Mouse (Mus musculus) bone marrow macrophage, adult 2 months (primary cell): ENCODE data around the gene Pitpnm3. TPM values are rescaled to one million over a fixed set of nuclear protein-coding genes. Genes with fewer than 3 reads are reported as not detected.

ENCODE experiments used
- H3K27ac ChIP-seq: 2 replicates; pipeline ENCODE4 v1.5.1; 2012; ENCODE audit warnings: low read depth, low read length; ENCODE audit not compliant: insufficient read depth
- H3K4me1 ChIP-seq: 2 replicates; pipeline ENCODE4 v1.6.1; 2012; ENCODE audit warnings: low read length; ENCODE audit not compliant: control insufficient read depth, insufficient read depth
- H3K4me3 ChIP-seq: 2 replicates; pipeline ENCODE4 v1.5.1; 2012; ENCODE audit warnings: mild to moderate bottlenecking, low read length, moderate library complexity; ENCODE audit not compliant: insufficient read depth
- CTCF ChIP-seq: IDR thresholded peaks from 2 replicates; pipeline ENCODE4 v1.5.1; 2012; ENCODE audit warnings: low read depth, mild to moderate bottlenecking, low read length, moderate library complexity
- POLR2A ChIP-seq: IDR thresholded peaks from 2 replicates; pipeline ENCODE4 v1.6.1; 2012; ENCODE audit warnings: mild to moderate bottlenecking, low read depth, low read length, borderline replicate concordance
- polyA plus RNA-seq: library from polyadenylated mRNA; stranded (reverse); fragments of >200 nt; gene quantifications from 2 replicates; pipeline ENCODE4 v1.2.4, GENCODE M21; 2012; ENCODE audit not compliant: missing spikeins, insufficient read depth, insufficient read length

Gene Pitpnm3
- polyA plus RNA-seq, 1 experiment: not detected

GRCm38 (mm10) chr11:72048730-72049129, 86.8 kb downstream of the Pitpnm3 start:
- peaks cover 7% of the 10 kb centered on the region; the same call in 1 of the 2 replicates for H3K4me1 ChIP-seq
- H3K27ac ChIP-seq: no peak overlapping the region
- no peak overlapping the region for H3K4me3 ChIP-seq
- TF ChIP-seq CTCF: no peak
- TF ChIP-seq POLR2A: no peak

GRCm38 (mm10) chr11:72044231-72044630, 91.3 kb downstream of the Pitpnm3 start:
- no peak for TF ChIP-seq CTCF
- TF ChIP-seq POLR2A: no peak
- Histone ChIP-seq H3K4me1 (peaks cover 25% of the 10 kb centered on the region), H3K27ac (no peak overlapping the region), H3K4me3 (no peak overlapping the region)

GRCm38 (mm10) chr11:72042631-72043030, 92.9 kb downstream of the Pitpnm3 start:
- Histone ChIP-seq H3K27ac (0 out of 2 replicates have a peak overlapping the region, but pooled peaks have one; percentile 12), H3K4me3 (peak overlapping the region; percentile 97), H3K4me1 (peaks cover 28% of the 10 kb centered on the region)
- TF ChIP-seq CTCF (no peak), POLR2A (no peak)

GRCm38 (mm10) chr11:72041768-72042607, 93.6 kb downstream of the Pitpnm3 start, which contains the start of gene Pimreg:
Gene Pimreg, plus strand, starts transcription at chr11:72042032.
- TF ChIP-seq CTCF: no peak
- TF ChIP-seq POLR2A: no peak
- Histone ChIP-seq H3K4me1 (peaks cover 32% of the 10 kb centered on the region), H3K27ac (peak within 1 kb of the TSS; percentile 80), H3K4me3 (peak within 1 kb of the TSS; percentile 97)

GRCm38 (mm10) chr11:72041290-72041767, 94.2 kb downstream of the Pitpnm3 start:
- H3K4me1 ChIP-seq: peaks cover 34% of the 10 kb centered on the region
- H3K27ac ChIP-seq: peak overlapping the region; percentile 80
- H3K4me3 ChIP-seq: peak overlapping the region; percentile 97
- TF ChIP-seq CTCF (no peak), POLR2A (no peak)

- Histone ChIP-seq H3K27ac (no peak overlapping the region), H3K4me3 (no peak overlapping the region), H3K4me1 (peaks cover 40% of the 10 kb centered on the region)
- TF ChIP-seq CTCF (no peak), POLR2A (no peak)
These were observed 95.8 kb downstream of the Pitpnm3 start for GRCm38 (mm10) chr11:72039599-72040386.

- no peak overlapping the region for H3K27ac ChIP-seq
- H3K4me1 ChIP-seq: peaks cover 37% of the 10 kb centered on the region
- H3K4me3 ChIP-seq: no peak overlapping the region
- TF ChIP-seq POLR2A (no peak), CTCF (peak; percentile 68)
These were observed 97.6 kb downstream of the Pitpnm3 start for GRCm38 (mm10) chr11:72037996-72038395.

GRCm38 (mm10) chr11:72037409-72037808, 98.2 kb downstream of the Pitpnm3 start, which contains the start of gene Aipl1:
Gene Aipl1, minus strand, starts transcription at chr11:72037509.
- Histone ChIP-seq H3K4me3 (no peak within 1 kb of the TSS), H3K4me1 (peaks cover 36% of the 10 kb centered on the region), H3K27ac (no peak within 1 kb of the TSS)
- no peak for TF ChIP-seq POLR2A
- no peak for TF ChIP-seq CTCF

GRCm38 (mm10) chr11:72032589-72032988, 103.0 kb downstream of the Pitpnm3 start:
- Histone ChIP-seq H3K4me1 (peaks cover 11% of the 10 kb centered on the region), H3K4me3 (no peak overlapping the region), H3K27ac (no peak overlapping the region)
- TF ChIP-seq POLR2A (no peak), CTCF (no peak)

GRCm38 (mm10) chr11:72032091-72032490, 103.5 kb downstream of the Pitpnm3 start:
- Histone ChIP-seq H3K4me1 (peaks cover 8% of the 10 kb centered on the region), H3K27ac (no peak overlapping the region), H3K4me3 (no peak overlapping the region)
- TF ChIP-seq POLR2A (no peak), CTCF (no peak)
